Comparison of ENCODE assay signal across 12 mouse cellular contexts in genomic region chrX:153932586-153932985, GRCm38 (mm10).
A peak's percentile ranks its signal among the peaks of the same experiment; 100 is the strongest.
DNase-seq lines count a peak whose midpoint lies in the region; ATAC-seq and TF ChIP-seq lines count a peak whose summit lies in the region.
"Had no signal": no experiment of that assay in that cellular context is flagged by ENCODE, and none has a peak within 500 bp of the region (broad histone marks: within the 10 kb centered on the region; RNA-seq: fewer than 3 reads in every experiment).

No protein-coding gene starts in this region.

- no peak overlapping the region for H3K4me3 ChIP-seq in layer of hippocampus, adult 2 months
- no peak overlapping the region for H3K4me3 ChIP-seq in forebrain, embryonic 16.5 days (replicated peaks; ENCODE audit: low read length)

- 85% methylated on average over 2 of the region's 2 CpGs for WGBS in forebrain, embryonic 16.5 days

- no peak overlapping the region for H3K9ac ChIP-seq in forebrain, embryonic 16.5 days (replicated peaks; ENCODE audit: low read depth, low read length)

- DNase-seq in layer of hippocampus, adult 2 months (ENCODE audit: low spot score in 2 of 2), result no peak
- DNase-seq in layer of hippocampus, postnatal 14 days (ENCODE audit: low spot score in 2 of 2), result no peak
- DNase-seq in CD8-positive naive resting alpha-beta T cell, adult 2 months (ENCODE audit: low read depth in 2 of 2, low spot score in 2 of 2), result peak; percentile 2 to 27
- DNase-seq in brain, adult 2 months (ENCODE audit: low read depth, low spot score), result peak; percentile 11
- peak; percentile 66 for DNase-seq in splenic B cell, adult 2 months (ENCODE audit: low read depth, low spot score)
- no peak for DNase-seq in adrenal gland, adult (ENCODE audit: inconsistent age in 2 of 2, low spot score in 1 of 2)
- DNase-seq in cerebellum, postnatal 36 days, result no peak
- DNase-seq: cerebellum, adult 11 months; heart, adult 18-20 months; right cerebral cortex, adult 18-20 months had no signal

- no peaks in the 10 kb centered on the region for H3K36me3 ChIP-seq in splenic B cell, adult 2 months (ENCODE audit: control insufficient read depth, insufficient read depth, low read length, poor library complexity, severe bottlenecking)
- H3K36me3 ChIP-seq in forebrain, embryonic 16.5 days (ENCODE audit: control insufficient read depth, insufficient read depth), result no peaks in the 10 kb centered on the region

- TF ChIP-seq CTCF in layer of hippocampus, adult 2 months (conservative IDR thresholded peaks at IDR 0.05), result peak; percentile 37

- no peaks in the 10 kb centered on the region for H3K4me1 ChIP-seq in forebrain, embryonic 16.5 days (replicated peaks; ENCODE audit: control insufficient read depth, insufficient read depth, low read length)

- no peak overlapping the region for H3K27ac ChIP-seq in layer of hippocampus, adult 2 months
- H3K27ac ChIP-seq in forebrain, embryonic 16.5 days (ENCODE audit: low read length), result no peak overlapping the region

- H3K9me3 ChIP-seq in forebrain, embryonic 16.5 days (ENCODE audit: control insufficient read depth, low read length), result no peaks in the 10 kb centered on the region

- no peak overlapping the region for H3K4me2 ChIP-seq in forebrain, embryonic 16.5 days (ENCODE audit: low read length)

- H3K27me3 ChIP-seq in splenic B cell, adult 2 months (ENCODE audit: control insufficient read depth, insufficient read depth, low read length, poor library complexity, severe bottlenecking), result no peaks in the 10 kb centered on the region
- no peaks in the 10 kb centered on the region for H3K27me3 ChIP-seq in forebrain, embryonic 16.5 days (replicated peaks; ENCODE audit: control insufficient read depth, insufficient read depth, low read length)

- no peak for ATAC-seq in forebrain, embryonic 16.5 days
- ATAC-seq: midbrain, embryonic 16.5 days had no signal

Comparison
In these comparisons a context has a peak if more than half of its experiments do, and no peak if none do; other contexts are left out.
1. DNase-seq: peak in CD8-positive naive resting alpha-beta T cell, adult 2 months (2 of 2), brain, adult 2 months (single experiment) and splenic B cell, adult 2 months (single experiment); none in layer of hippocampus, adult 2 months (0 of 2), layer of hippocampus, postnatal 14 days (0 of 2), adrenal gland, adult (0 of 2) and cerebellum, postnatal 36 days (0 of 2).